Mouse (Mus musculus) lung, postnatal 36 days (tissue): ENCODE data around the gene Mta3.
A peak's percentile ranks its signal among the peaks of the same experiment; 100 is the strongest.
"Not testable (repeated sequence)": the region's sequence is repeated elsewhere in the genome, so short reads cannot be mapped to it uniquely, and the experiment has no call there.

Source experiments
- DNase-seq: peaks from one replicate; pipeline ENCODE4 v3.0.0; 2022; ENCODE audit warnings: mixed read lengths

Mta3 gene

GRCm38 (mm10) chr17:83854284-83854918 lies 148.4 kb downstream of the Mta3 start:
- DNase-seq = peak; percentile 57

- no peak for DNase-seq
These were observed 152.4 kb downstream of the Mta3 start for GRCm38 (mm10) chr17:83858413-83858812.

GRCm38 (mm10) chr17:83859639-83860038 lies 153.7 kb downstream of the Mta3 start:
- DNase-seq = no peak

- DNase-seq = no peak
These were observed 154.3 kb downstream of the Mta3 start for GRCm38 (mm10) chr17:83860224-83860623.

GRCm38 (mm10) chr17:83860968-83861367 lies 155.0 kb downstream of the Mta3 start:
- not testable (repeated sequence) for DNase-seq

DNA sequence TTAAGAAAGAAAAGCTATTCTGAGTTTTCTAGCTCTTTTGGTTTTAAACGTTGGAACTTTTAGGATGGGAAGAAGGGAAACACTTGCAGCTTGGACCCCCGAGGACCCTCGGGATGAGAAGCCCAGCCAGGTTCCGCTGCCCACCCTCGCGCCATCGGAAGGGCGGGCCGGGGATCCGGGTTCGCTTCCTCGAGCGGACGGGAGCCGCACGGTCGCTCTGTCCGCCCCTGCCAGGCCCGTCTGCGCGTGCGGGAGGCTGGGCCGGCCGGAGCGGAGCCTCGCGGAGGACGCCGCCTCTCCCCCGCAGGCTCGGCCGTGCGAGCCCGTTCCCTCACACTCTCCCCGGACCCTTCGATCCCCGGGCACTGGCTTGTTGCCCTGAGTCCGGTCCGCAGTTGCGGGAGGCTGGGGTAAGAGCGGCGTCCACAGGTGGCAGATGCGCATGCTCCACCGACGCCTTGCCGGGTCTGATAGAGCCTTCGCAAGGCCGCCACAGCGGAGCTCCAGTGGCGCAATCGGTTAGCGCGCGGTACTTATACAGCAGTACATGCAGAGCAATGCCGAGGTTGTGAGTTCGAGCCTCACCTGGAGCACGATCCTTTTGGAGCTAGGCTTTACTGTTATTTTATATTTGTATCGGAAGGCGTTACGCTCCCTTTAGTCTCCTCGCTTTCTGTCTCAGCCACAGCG lies 155.6 kb downstream of the Mta3 start:
- DNase-seq = peak; percentile 96

DNA sequence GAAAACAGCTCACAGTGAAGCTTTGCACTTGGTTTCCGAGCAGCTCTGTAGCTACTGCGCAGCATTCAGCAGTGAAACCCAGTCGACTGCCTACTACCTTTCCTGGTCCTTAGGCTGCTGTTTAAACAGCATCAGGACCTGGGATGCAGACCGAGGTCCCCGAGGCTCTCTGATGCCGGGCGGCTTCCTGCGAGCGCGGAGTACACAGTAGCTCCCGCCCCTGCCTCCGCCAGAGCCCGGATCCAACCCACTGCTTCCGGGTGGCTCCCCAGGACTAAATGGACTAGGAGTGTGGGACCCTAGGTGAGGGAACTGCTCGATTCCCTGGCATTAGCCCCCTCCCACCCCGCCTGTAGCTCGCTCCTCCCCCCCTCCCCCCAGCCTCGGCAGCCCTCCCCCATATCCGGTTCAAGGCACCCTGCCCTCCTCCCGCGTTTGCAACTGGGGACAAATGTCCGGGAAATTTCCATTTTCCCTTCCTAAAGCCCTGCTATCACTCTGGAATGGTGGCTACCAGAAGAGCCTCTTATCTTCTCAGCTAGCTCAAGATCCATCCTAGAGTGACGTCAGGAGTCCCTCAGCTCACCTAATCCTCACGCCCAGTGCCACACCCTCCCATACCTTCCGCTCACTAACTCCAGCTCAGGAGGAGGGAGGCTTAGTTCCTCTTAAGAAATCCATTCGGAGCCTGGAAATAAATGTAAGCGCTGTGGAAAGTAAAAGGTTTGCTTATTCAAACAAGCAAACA lies 156.3 kb downstream of the Mta3 start:
- peak; percentile 68 for DNase-seq

DNA sequence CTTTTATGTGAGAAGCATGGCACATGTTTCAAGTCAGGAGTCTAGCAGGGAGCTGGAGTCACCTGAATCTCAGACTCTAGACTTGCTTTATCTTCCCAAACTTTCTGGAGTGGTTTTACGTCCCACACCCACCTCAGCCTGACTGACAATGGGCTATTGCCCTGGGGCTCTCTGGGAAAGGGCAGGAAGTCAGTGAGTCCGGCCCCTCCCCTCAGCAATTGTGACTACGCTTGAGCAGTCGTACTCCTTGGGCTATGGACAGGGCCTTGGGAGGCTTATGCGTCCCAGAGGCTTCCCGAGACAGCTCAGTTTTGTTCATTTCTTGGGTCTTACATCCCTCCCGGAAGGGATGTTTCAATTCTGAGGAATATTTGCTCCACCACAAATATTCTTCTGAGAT lies 159.4 kb downstream of the Mta3 start:
- no peak for DNase-seq

- DNase-seq = no peak
These were observed 160.6 kb downstream of the Mta3 start for GRCm38 (mm10) chr17:83866582-83866981.

- DNase-seq = no peak
These were observed 164.4 kb downstream of the Mta3 start for GRCm38 (mm10) chr17:83870385-83870784.
